Comparison of ENCODE assay signal across 8 mouse cellular contexts in the genomic region with DNA sequence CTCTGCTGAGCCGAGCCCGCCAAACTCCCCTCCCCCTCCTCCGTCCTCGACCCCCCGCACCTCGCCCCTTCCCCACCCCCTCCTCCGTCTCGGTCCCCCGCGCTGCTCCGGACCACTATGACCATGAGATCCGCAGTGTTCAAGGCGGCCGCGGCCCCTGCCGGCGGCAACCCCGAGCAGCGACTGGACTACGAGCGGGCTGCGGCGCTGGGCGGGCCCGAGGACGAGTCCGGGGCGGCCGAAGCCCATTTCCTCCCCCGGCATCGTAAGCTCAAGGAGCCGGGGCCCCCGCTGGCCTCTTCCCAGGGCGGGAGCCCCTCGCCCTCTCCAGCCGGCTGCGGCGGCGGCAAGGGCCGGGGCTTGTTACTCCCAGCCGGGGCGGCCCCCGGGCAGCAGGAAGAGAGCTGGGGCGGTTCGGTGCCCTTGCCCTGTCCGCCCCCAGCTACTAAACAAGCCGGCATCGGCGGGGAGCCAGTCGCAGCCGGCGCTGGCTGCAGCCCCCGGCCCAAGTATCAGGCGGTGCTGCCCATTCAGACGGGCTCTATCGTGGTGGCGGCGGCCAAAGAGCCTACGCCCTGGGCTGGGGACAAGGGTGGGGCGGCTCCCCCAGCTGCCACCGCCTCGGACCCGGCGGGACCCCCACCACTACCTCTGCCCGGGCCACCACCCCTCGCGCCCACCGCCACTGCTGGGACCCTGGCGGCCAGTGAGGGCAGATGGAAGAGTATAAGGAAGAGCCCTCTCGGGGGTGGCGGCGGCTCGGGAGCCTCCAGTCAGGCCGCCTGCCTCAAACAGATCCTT. TPM values are rescaled to one million over a fixed set of nuclear protein-coding genes. Genes with fewer than 3 reads are reported as not detected.
DNase-seq lines count a peak whose midpoint lies in the region; ATAC-seq and TF ChIP-seq lines count a peak whose summit lies in the region.

No protein-coding gene starts in this region.

- TF ChIP-seq CTCF in forebrain, postnatal 0 days (IDR thresholded peaks at IDR 0.05; ENCODE audit: low read depth) = peak; percentile 33
- TF ChIP-seq CTCF in hindbrain, postnatal 0 days (IDR thresholded peaks at IDR 0.05; ENCODE audit: low read depth) = no peak

- 0% methylated on average over 48 of the region's 74 CpGs for WGBS in forebrain, postnatal 0 days
- WGBS in hindbrain, postnatal 0 days = under 1% methylated on average over 52 of the region's 74 CpGs
- under 1% methylated on average over 67 of the region's 74 CpGs for WGBS in liver, embryonic 13.5 days (ENCODE audit: insufficient replicate concordance)
- WGBS in neural tube, embryonic 12.5 days = under 1% methylated on average over 66 of the region's 74 CpGs

- peak; percentile 65 for DNase-seq in left cerebral cortex, postnatal 4 days
- DNase-seq in left cerebral cortex, adult 18-20 months (ENCODE audit: low spot score in 2 of 2) = no peak
- DNase-seq in cerebellum, adult 11 months = peak; percentile 59
- peak; percentile 43 for DNase-seq in forebrain, postnatal 0 days
- peak; percentile 70 for DNase-seq in hindbrain, postnatal 0 days (ENCODE audit: low spot score)
- peak; percentile 40 for DNase-seq in liver, embryonic 13.5 days
- peak; percentile 57 to 68 for DNase-seq in thymus, postnatal 36 days

- H3K27ac ChIP-seq in forebrain, postnatal 0 days (ENCODE audit: low read depth, low read length) = peak overlapping the region; percentile 99
- peak overlapping the region; percentile 97 for H3K27ac ChIP-seq in hindbrain, postnatal 0 days
- peak overlapping the region; percentile 97 for H3K27ac ChIP-seq in liver, embryonic 13.5 days
- H3K27ac ChIP-seq in neural tube, embryonic 12.5 days = peak overlapping the region; percentile 99

- H3K4me1 ChIP-seq in forebrain, postnatal 0 days (ENCODE audit: insufficient read depth) = peaks cover 21% of the 10 kb centered on the region
- peaks cover 22% of the 10 kb centered on the region; the same call in 1 of the 2 replicates for H3K4me1 ChIP-seq in hindbrain, postnatal 0 days (ENCODE audit: insufficient read depth, low read length)
- H3K4me1 ChIP-seq in liver, embryonic 13.5 days (replicated peaks) = peaks cover 65% of the 10 kb centered on the region
- peaks cover 25% of the 10 kb centered on the region for H3K4me1 ChIP-seq in neural tube, embryonic 12.5 days

- H3K4me2 ChIP-seq in forebrain, postnatal 0 days (ENCODE audit: low read depth) = peak overlapping the region; percentile 71
- peak overlapping the region; percentile 96 for H3K4me2 ChIP-seq in hindbrain, postnatal 0 days (ENCODE audit: low read depth, low read length)
- peak overlapping the region; percentile 99 for H3K4me2 ChIP-seq in liver, embryonic 13.5 days
- H3K4me2 ChIP-seq in neural tube, embryonic 12.5 days (replicated peaks) = peak overlapping the region; percentile 99

- H3K27me3 ChIP-seq in forebrain, postnatal 0 days (ENCODE audit: insufficient read depth, low read length) = no peaks in the 10 kb centered on the region
- no peaks in the 10 kb centered on the region for H3K27me3 ChIP-seq in hindbrain, postnatal 0 days (ENCODE audit: insufficient read depth, low read length)
- H3K27me3 ChIP-seq in liver, embryonic 13.5 days = no peaks in the 10 kb centered on the region
- no peaks in the 10 kb centered on the region for H3K27me3 ChIP-seq in neural tube, embryonic 12.5 days (replicated peaks)

- peak overlapping the region; percentile 98 for H3K9ac ChIP-seq in forebrain, postnatal 0 days
- H3K9ac ChIP-seq in hindbrain, postnatal 0 days (replicated peaks; ENCODE audit: low read length) = peak overlapping the region; percentile 99
- peak overlapping the region; percentile 99 for H3K9ac ChIP-seq in liver, embryonic 13.5 days
- peak overlapping the region; percentile 99 for H3K9ac ChIP-seq in neural tube, embryonic 12.5 days

- intact Hi-C loops in left cerebral cortex, postnatal 4 days (cut with DNase I) = no loop called here

- peak; percentile 12; the same call in 1 of the 2 replicates for ATAC-seq in forebrain, postnatal 0 days
- peak; percentile 41 for ATAC-seq in hindbrain, postnatal 0 days
- ATAC-seq in liver, embryonic 13.5 days (ENCODE audit: low read depth) = peak; percentile 64
- ATAC-seq in neural tube, embryonic 12.5 days (ENCODE audit: low FRiP score, low read depth) = peak; percentile 65

- peaks cover 10% of the 10 kb centered on the region for H3K36me3 ChIP-seq in forebrain, postnatal 0 days (ENCODE audit: insufficient read depth)
- peaks cover 10% of the 10 kb centered on the region; the same call in 1 of the 2 replicates for H3K36me3 ChIP-seq in hindbrain, postnatal 0 days (ENCODE audit: insufficient read depth, low read length)
- H3K36me3 ChIP-seq in liver, embryonic 13.5 days = peaks cover 26% of the 10 kb centered on the region
- H3K36me3 ChIP-seq in neural tube, embryonic 12.5 days = peaks cover 25% of the 10 kb centered on the region

- H3K4me3 ChIP-seq in forebrain, postnatal 0 days (ENCODE audit: low read depth, low read length) = peak overlapping the region; percentile 98
- peak overlapping the region; percentile 98 for H3K4me3 ChIP-seq in hindbrain, postnatal 0 days (ENCODE audit: low read length)
- peak overlapping the region; percentile 99 for H3K4me3 ChIP-seq in liver, embryonic 13.5 days (replicated peaks)
- peak overlapping the region; percentile 99 for H3K4me3 ChIP-seq in neural tube, embryonic 12.5 days

- H3K9me3 ChIP-seq in forebrain, postnatal 0 days (ENCODE audit: low read length) = no peaks in the 10 kb centered on the region
- no peaks in the 10 kb centered on the region for H3K9me3 ChIP-seq in hindbrain, postnatal 0 days (ENCODE audit: low read length)
- H3K9me3 ChIP-seq in liver, embryonic 13.5 days (replicated peaks) = no peaks in the 10 kb centered on the region
- H3K9me3 ChIP-seq in neural tube, embryonic 12.5 days = no peaks in the 10 kb centered on the region

RNA-seq across cellular contexts. Expression of a gene that starts 0.6 kb away (rescaled TPM):
- 100 to 1,000 TPM; 163 to 166 TPM for total RNA-seq in left cerebral cortex, postnatal 4 days (2021)
- 100 to 1,000 TPM; 182 to 185 TPM for total RNA-seq in left cerebral cortex, adult 18-20 months (2021)
- 87.2 and 94.6 TPM in 2 replicates for total RNA-seq in forebrain, postnatal 0 days (2014; rRNA removed)
- 16.3 and 24.1 TPM in 2 replicates for polyA plus RNA-seq in forebrain, postnatal 0 days (2015; fragmentation: Nextera tagmentation; extraction: Ambion mirVana)
- total RNA-seq in hindbrain, postnatal 0 days (2014; rRNA removed) = 77.7 and 94.3 TPM in 2 replicates
- polyA plus RNA-seq in hindbrain, postnatal 0 days (2015; fragmentation: Nextera tagmentation; extraction: Ambion mirVana) = 25.0 and 25.4 TPM in 2 replicates
- polyA plus RNA-seq in liver, embryonic 13.5 days (2015; fragmentation: Nextera tagmentation; extraction: Ambion mirVana) = 6.8 and 6.9 TPM in 2 replicates
- polyA plus RNA-seq in neural tube, embryonic 12.5 days (2016; fragmentation: Nextera tagmentation; extraction: Ambion mirVana) = 37.0 and 40.8 TPM in 2 replicates

RNA-seq across cellular contexts. Expression of a gene that starts 8.8 kb away (rescaled TPM):
- 10 to 100 TPM; 61.0 to 67.1 TPM for total RNA-seq in left cerebral cortex, postnatal 4 days (2021)
- 10 to 100 TPM; 53.0 to 57.3 TPM for total RNA-seq in left cerebral cortex, adult 18-20 months (2021)
- 22.5 and 27.2 TPM in 2 replicates for total RNA-seq in forebrain, postnatal 0 days (2014; rRNA removed)
- polyA plus RNA-seq in forebrain, postnatal 0 days (2015; fragmentation: Nextera tagmentation; extraction: Ambion mirVana) = 29.5 and 37.4 TPM in 2 replicates
- 24.4 and 74.0 TPM in 2 replicates for total RNA-seq in hindbrain, postnatal 0 days (2014; rRNA removed)
- 35.4 and 35.7 TPM in 2 replicates for polyA plus RNA-seq in hindbrain, postnatal 0 days (2015; fragmentation: Nextera tagmentation; extraction: Ambion mirVana)
- 13.3 and 16.1 TPM in 2 replicates for polyA plus RNA-seq in liver, embryonic 13.5 days (2015; fragmentation: Nextera tagmentation; extraction: Ambion mirVana)
- polyA plus RNA-seq in neural tube, embryonic 12.5 days (2016; fragmentation: Nextera tagmentation; extraction: Ambion mirVana) = 65.1 and 68.5 TPM in 2 replicates

RNA-seq across cellular contexts. Expression of a gene that starts 20.8 kb away (rescaled TPM):
- total RNA-seq in left cerebral cortex, postnatal 4 days (2021) = 10 to 100 TPM; 31.9 TPM
- 100 to 1,000 TPM in 1 of 2 experiments, 10 to 100 TPM in 1; 87.2 to 122 TPM for total RNA-seq in left cerebral cortex, adult 18-20 months (2021)
- total RNA-seq in forebrain, postnatal 0 days (2014; rRNA removed) = 4.5 and 6.7 TPM in 2 replicates
- 10.8 and 11.4 TPM in 2 replicates for polyA plus RNA-seq in forebrain, postnatal 0 days (2015; fragmentation: Nextera tagmentation; extraction: Ambion mirVana)
- total RNA-seq in hindbrain, postnatal 0 days (2014; rRNA removed) = 7.5 and 8.6 TPM in 2 replicates
- polyA plus RNA-seq in hindbrain, postnatal 0 days (2015; fragmentation: Nextera tagmentation; extraction: Ambion mirVana) = 10.2 and 13.5 TPM in 2 replicates
- polyA plus RNA-seq in liver, embryonic 13.5 days (2015; fragmentation: Nextera tagmentation; extraction: Ambion mirVana) = 0.59 and 1.0 TPM in 2 replicates
- 1.5 and 2.1 TPM in 2 replicates for polyA plus RNA-seq in neural tube, embryonic 12.5 days (2016; fragmentation: Nextera tagmentation; extraction: Ambion mirVana)

RNA-seq across cellular contexts. Expression of a gene that starts 40.7 kb away (rescaled TPM):
- total RNA-seq in left cerebral cortex, postnatal 4 days (2021) = 10 to 100 TPM; 87.3 to 91.8 TPM
- 100 to 1,000 TPM; 133 to 139 TPM for total RNA-seq in left cerebral cortex, adult 18-20 months (2021)
- total RNA-seq in forebrain, postnatal 0 days (2014; rRNA removed) = 28.7 TPM in 2 replicates
- 5.6 and 9.8 TPM in 2 replicates for polyA plus RNA-seq in forebrain, postnatal 0 days (2015; fragmentation: Nextera tagmentation; extraction: Ambion mirVana)
- total RNA-seq in hindbrain, postnatal 0 days (2014; rRNA removed) = 29.5 and 44.1 TPM in 2 replicates
- 11.0 TPM in 2 replicates for polyA plus RNA-seq in hindbrain, postnatal 0 days (2015; fragmentation: Nextera tagmentation; extraction: Ambion mirVana)
- 0.20 and 0.23 TPM in 2 replicates for polyA plus RNA-seq in liver, embryonic 13.5 days (2015; fragmentation: Nextera tagmentation; extraction: Ambion mirVana)
- polyA plus RNA-seq in neural tube, embryonic 12.5 days (2016; fragmentation: Nextera tagmentation; extraction: Ambion mirVana) = 4.4 and 4.7 TPM in 2 replicates

RNA-seq across cellular contexts. Expression of a gene that starts 55.5 kb away (rescaled TPM):
- total RNA-seq in left cerebral cortex, postnatal 4 days (2021) = 1,000 to 10,000 TPM; 1,274 to 1,289 TPM
- 100 to 1,000 TPM; 708 to 832 TPM for total RNA-seq in left cerebral cortex, adult 18-20 months (2021)
- total RNA-seq in forebrain, postnatal 0 days (2014; rRNA removed) = 1,003 and 1,159 TPM in 2 replicates
- polyA plus RNA-seq in forebrain, postnatal 0 days (2015; fragmentation: Nextera tagmentation; extraction: Ambion mirVana) = 223 and 233 TPM in 2 replicates
- 725 and 812 TPM in 2 replicates for total RNA-seq in hindbrain, postnatal 0 days (2014; rRNA removed)
- polyA plus RNA-seq in hindbrain, postnatal 0 days (2015; fragmentation: Nextera tagmentation; extraction: Ambion mirVana) = 160 TPM in 2 replicates
- 8.8 and 9.8 TPM in 2 replicates for polyA plus RNA-seq in liver, embryonic 13.5 days (2015; fragmentation: Nextera tagmentation; extraction: Ambion mirVana)
- 56.9 and 67.0 TPM in 2 replicates for polyA plus RNA-seq in neural tube, embryonic 12.5 days (2016; fragmentation: Nextera tagmentation; extraction: Ambion mirVana)

Comparison
In these comparisons a context has a peak if more than half of its experiments do, and no peak if none do; other contexts are left out.
1. DNase-seq: peak in left cerebral cortex, postnatal 4 days (single experiment), cerebellum, adult 11 months (single experiment), forebrain, postnatal 0 days (single experiment), hindbrain, postnatal 0 days (single experiment), liver, embryonic 13.5 days (single experiment) and thymus, postnatal 36 days (2 of 2); none in left cerebral cortex, adult 18-20 months (0 of 2).
2. ATAC-seq: peak in every context shown above with its lines; median percentile 65 in neural tube, embryonic 12.5 days; 64 in liver, embryonic 13.5 days; 41 in hindbrain, postnatal 0 days; 12 in forebrain, postnatal 0 days.
3. Peak in every context shown above with its lines, with median percentiles within 50 percentile points of each other: H3K27ac ChIP-seq, H3K4me2 ChIP-seq, H3K4me3 ChIP-seq and H3K9ac ChIP-seq.